Mouse (Mus musculus): ENCODE data around the gene Kcnc2. TPM values are rescaled to one million over a fixed set of nuclear protein-coding genes. Genes with fewer than 3 reads are reported as not detected.

Kcnc2 gene
- polyA plus RNA-seq, 1 experiment from 2014 or later = 1.3 TPM

- WGBS = 51% methylated on average over 2 of the region's 2 CpGs
These were observed 126.3 kb downstream of the Kcnc2 start for GRCm38 (mm10) chr10:112397194-112397593.

DNA sequence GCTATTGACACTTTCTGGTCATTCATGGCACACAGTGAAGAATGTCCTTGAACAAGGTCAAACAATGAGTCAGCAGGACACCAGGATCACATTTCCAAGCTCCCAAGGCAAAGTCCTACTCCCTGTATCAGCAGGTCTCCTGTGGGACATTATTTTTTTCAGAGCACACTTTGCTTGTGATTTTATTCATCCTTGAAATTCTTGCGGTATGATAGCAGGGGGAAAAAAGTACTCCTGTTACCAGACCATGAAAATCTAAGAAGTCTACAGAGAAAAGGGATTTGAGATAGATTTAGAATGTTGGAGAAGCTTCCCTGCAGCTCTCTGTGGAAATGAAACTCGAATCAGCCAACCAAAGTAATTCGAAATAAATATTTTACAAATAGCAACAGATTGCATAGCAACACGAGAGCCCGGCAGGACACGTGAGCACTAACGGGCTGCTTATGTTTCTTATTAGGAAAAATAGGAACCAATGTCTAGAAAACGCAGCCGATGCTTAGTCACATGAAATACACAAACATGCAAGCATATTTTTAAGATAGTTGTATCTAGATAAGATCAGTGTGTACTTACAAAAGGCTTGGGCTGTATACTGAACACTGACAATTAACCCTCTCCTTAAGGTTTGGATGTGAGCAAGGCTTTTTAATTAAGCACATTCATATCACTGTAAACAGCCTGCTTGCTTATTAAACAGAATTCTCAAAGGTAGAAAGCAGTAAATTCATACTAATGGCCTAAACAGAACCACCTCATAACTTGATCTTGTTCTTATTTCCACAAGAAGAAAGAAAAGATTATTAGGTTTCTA lies 129.9 kb downstream of the Kcnc2 start:
- no peak overlapping the region for H3K27ac ChIP-seq (ENCODE audit: poor library complexity, severe bottlenecking)
- no peaks in the 10 kb centered on the region for H3K27me3 ChIP-seq (replicated peaks)
- H3K4me1 ChIP-seq (replicated peaks) = no peaks in the 10 kb centered on the region
- no peak for ATAC-seq (ENCODE audit: insufficient number of reproducible peaks, low FRiP score)
- no peaks in the 10 kb centered on the region for H3K36me3 ChIP-seq
- H3K9me3 ChIP-seq (replicated peaks) = no peaks in the 10 kb centered on the region
- H3K4me2 ChIP-seq = no peak overlapping the region
- no peak overlapping the region for H3K4me3 ChIP-seq
- no peak overlapping the region for H3K9ac ChIP-seq
- 83% methylated on average over 9 of the region's 9 CpGs for WGBS

More at GRCm38 (mm10) chr10:112397194-112397593, 126.3 kb downstream of the Kcnc2 start:
- Histone ChIP-seq H3K4me3 (no peak overlapping the region), H3K27ac (ENCODE audit: poor library complexity, severe bottlenecking) (no peak overlapping the region), H3K36me3 (no peaks in the 10 kb centered on the region), H3K9me3 (replicated peaks) (no peaks in the 10 kb centered on the region), H3K4me2 (no peak overlapping the region), H3K9ac (no peak overlapping the region), H3K27me3 (replicated peaks) (no peaks in the 10 kb centered on the region), H3K4me1 (replicated peaks) (no peaks in the 10 kb centered on the region)
- ATAC-seq (ENCODE audit: insufficient number of reproducible peaks, low FRiP score) = no peak

- Histone ChIP-seq H3K9me3 (replicated peaks) (no peaks in the 10 kb centered on the region), H3K4me3 (no peak overlapping the region), H3K27ac (ENCODE audit: poor library complexity, severe bottlenecking) (no peak overlapping the region), H3K36me3 (no peaks in the 10 kb centered on the region), H3K4me1 (replicated peaks) (no peaks in the 10 kb centered on the region), H3K9ac (no peak overlapping the region), H3K27me3 (replicated peaks) (no peaks in the 10 kb centered on the region), H3K4me2 (no peak overlapping the region)
- no peak for ATAC-seq (ENCODE audit: insufficient number of reproducible peaks, low FRiP score)
- WGBS = 49% methylated on average over 2 of the region's 2 CpGs
These were observed 138.6 kb downstream of the Kcnc2 start for GRCm38 (mm10) chr10:112409525-112409924.

DNA sequence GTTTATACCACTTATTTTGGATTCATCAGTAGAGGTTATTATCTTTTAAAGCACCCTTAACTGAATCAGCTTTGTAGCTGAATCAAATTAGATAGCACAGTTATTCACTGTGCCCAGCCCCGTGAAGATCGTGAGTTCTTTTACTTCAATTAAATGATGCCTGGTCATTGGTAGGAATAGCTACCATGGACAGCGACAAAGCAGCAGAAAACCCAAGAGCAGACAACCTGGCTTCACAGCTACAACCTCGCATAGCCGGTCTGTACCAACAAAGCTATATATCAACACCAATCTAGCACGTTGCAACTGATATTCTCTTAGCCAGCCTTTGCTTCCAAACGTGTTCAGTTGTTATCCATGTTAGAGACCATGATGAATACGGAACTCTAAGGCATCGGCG lies 152.4 kb downstream of the Kcnc2 start:
- H3K27me3 ChIP-seq (replicated peaks) = no peaks in the 10 kb centered on the region
- H3K27ac ChIP-seq (ENCODE audit: poor library complexity, severe bottlenecking) = no peak overlapping the region
- WGBS = 53% methylated on average over 10 of the region's 10 CpGs
- H3K9ac ChIP-seq = no peak overlapping the region
- no peak for ATAC-seq (ENCODE audit: insufficient number of reproducible peaks, low FRiP score)
- H3K9me3 ChIP-seq (replicated peaks) = no peaks in the 10 kb centered on the region
- no peaks in the 10 kb centered on the region for H3K4me1 ChIP-seq (replicated peaks)
- H3K4me2 ChIP-seq = no peak overlapping the region
- H3K36me3 ChIP-seq = no peaks in the 10 kb centered on the region
- no peak overlapping the region for H3K4me3 ChIP-seq

- no peaks in the 10 kb centered on the region for H3K4me1 ChIP-seq (replicated peaks)
- no peak overlapping the region for H3K9ac ChIP-seq
- H3K27me3 ChIP-seq (replicated peaks) = no peaks in the 10 kb centered on the region
- no peak overlapping the region for H3K4me3 ChIP-seq
- no peak overlapping the region for H3K27ac ChIP-seq (ENCODE audit: poor library complexity, severe bottlenecking)
- no peaks in the 10 kb centered on the region for H3K36me3 ChIP-seq
- ATAC-seq (ENCODE audit: insufficient number of reproducible peaks, low FRiP score) = no peak
- H3K4me2 ChIP-seq = no peak overlapping the region
- H3K9me3 ChIP-seq (replicated peaks) = no peaks in the 10 kb centered on the region
- 70% methylated on average over 2 of the region's 2 CpGs for WGBS
These were observed 166.0 kb downstream of the Kcnc2 start for GRCm38 (mm10) chr10:112436950-112437349.

DNA sequence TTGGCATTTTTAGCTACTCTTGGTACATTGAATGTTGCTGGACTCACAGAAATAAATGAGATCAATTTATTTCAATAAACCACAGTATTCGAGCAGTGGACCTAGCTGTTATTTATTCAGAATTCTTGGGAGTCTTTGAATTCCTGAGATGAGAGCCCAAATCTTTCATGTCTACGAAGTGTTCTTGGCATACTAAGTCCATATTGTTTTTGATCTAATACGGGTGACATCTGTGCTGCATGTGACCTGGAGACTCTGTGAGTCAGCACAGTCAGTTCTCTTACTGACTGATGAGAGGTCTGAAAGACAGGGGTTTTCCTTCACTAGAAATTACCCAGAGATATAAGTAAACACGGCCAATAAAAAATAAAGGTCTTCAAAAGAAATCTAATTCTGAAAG lies 173.7 kb downstream of the Kcnc2 start:
- H3K27me3 ChIP-seq (replicated peaks) = no peaks in the 10 kb centered on the region
- no peaks in the 10 kb centered on the region for H3K36me3 ChIP-seq
- no peaks in the 10 kb centered on the region for H3K9me3 ChIP-seq (replicated peaks)
- WGBS = 63% methylated on average over 4 of the region's 4 CpGs
- H3K4me1 ChIP-seq (replicated peaks) = no peaks in the 10 kb centered on the region
- no peak overlapping the region for H3K9ac ChIP-seq
- no peak overlapping the region for H3K27ac ChIP-seq (ENCODE audit: poor library complexity, severe bottlenecking)
- ATAC-seq (ENCODE audit: insufficient number of reproducible peaks, low FRiP score) = no peak
- H3K4me3 ChIP-seq = no peak overlapping the region
- no peak overlapping the region for H3K4me2 ChIP-seq

GRCm38 (mm10) chr10:112450910-112451309 lies 180.0 kb downstream of the Kcnc2 start:
- H3K4me3 ChIP-seq = no peak overlapping the region
- no peak overlapping the region for H3K27ac ChIP-seq (ENCODE audit: poor library complexity, severe bottlenecking)
- no peak overlapping the region for H3K4me2 ChIP-seq
- no peaks in the 10 kb centered on the region for H3K36me3 ChIP-seq
- H3K27me3 ChIP-seq (replicated peaks) = no peaks in the 10 kb centered on the region
- no peak for ATAC-seq (ENCODE audit: insufficient number of reproducible peaks, low FRiP score)
- 61% methylated on average over 5 of the region's 5 CpGs for WGBS
- no peaks in the 10 kb centered on the region for H3K4me1 ChIP-seq (replicated peaks)
- no peak overlapping the region for H3K9ac ChIP-seq
- 0 out of 2 replicates have a peak, but pooled peaks cover 2% of the 10 kb centered on the region for H3K9me3 ChIP-seq (replicated peaks)

DNA sequence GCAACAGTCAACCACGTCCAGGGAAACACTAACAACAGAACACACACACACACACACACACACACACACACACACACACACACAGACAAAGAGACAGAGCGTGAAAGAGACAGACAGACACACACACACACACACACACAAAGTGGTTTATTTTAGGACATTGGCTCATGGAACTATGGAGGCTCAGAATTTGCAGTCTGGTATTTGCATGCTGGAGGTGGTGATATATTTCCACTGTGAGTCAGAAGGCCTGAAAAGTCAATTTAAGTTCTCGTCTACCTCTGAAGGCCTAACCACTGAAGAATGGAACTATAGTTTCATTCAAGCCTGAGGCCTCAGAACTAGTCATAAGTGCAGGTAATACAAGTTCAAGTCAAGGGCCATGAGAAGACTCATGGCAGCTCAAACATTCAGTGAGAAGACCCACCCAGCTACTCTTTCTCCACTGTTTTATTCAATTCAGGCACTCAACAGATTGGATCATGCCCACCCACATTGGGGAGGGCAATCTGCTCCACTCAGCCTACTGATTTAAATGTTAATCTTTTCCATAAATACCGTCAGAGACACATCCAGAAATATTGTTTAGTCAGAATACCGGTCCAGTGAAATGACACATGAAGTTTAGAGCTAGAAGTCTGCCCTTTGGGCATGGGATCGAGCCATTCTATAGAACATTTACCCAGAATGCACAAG lies 197.9 kb downstream of the Kcnc2 start:
- Histone ChIP-seq H3K4me1 (replicated peaks) (no peaks in the 10 kb centered on the region), H3K9me3 (replicated peaks) (no peaks in the 10 kb centered on the region), H3K4me3 (no peak overlapping the region), H3K9ac (no peak overlapping the region), H3K27ac (ENCODE audit: poor library complexity, severe bottlenecking) (no peak overlapping the region), H3K27me3 (replicated peaks) (no peaks in the 10 kb centered on the region), H3K36me3 (no peaks in the 10 kb centered on the region), H3K4me2 (no peak overlapping the region)
- WGBS = 77% methylated on average over 6 of the region's 6 CpGs
- no peak for ATAC-seq (ENCODE audit: insufficient number of reproducible peaks, low FRiP score)

GRCm38 (mm10) chr10:112474122-112474810 lies 203.3 kb downstream of the Kcnc2 start:
- Histone ChIP-seq H3K27ac (ENCODE audit: poor library complexity, severe bottlenecking) (no peak overlapping the region), H3K27me3 (replicated peaks) (no peaks in the 10 kb centered on the region), H3K4me1 (replicated peaks) (no peaks in the 10 kb centered on the region), H3K4me2 (no peak overlapping the region), H3K4me3 (no peak overlapping the region), H3K9ac (no peak overlapping the region), H3K36me3 (no peaks in the 10 kb centered on the region), H3K9me3 (replicated peaks) (no peaks in the 10 kb centered on the region)
- WGBS = 76% methylated on average over 6 of the region's 6 CpGs
- ATAC-seq (ENCODE audit: insufficient number of reproducible peaks, low FRiP score) = no peak

DNA sequence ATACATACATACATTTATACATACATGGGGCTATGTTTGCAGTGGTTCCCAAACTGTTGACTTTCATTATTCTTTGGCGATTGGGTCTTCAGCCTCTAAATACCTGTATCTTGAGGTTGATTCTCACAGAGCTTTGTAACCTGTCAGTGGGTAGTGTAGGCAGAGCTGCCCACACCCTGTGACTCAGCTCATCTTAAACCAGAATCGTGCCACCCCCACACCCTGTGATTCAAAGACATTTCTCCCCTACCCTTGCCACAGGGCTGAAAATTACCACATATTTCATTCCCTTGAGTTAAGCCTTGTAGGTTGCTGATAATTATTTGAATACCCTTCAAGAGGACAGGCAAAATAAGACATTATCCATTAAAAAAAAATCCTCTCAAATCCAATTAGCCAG lies 210.5 kb downstream of the Kcnc2 start:
- ATAC-seq (ENCODE audit: insufficient number of reproducible peaks, low FRiP score) = no peak
- 76% methylated on average over 2 of the region's 2 CpGs for WGBS
- no peaks in the 10 kb centered on the region for H3K27me3 ChIP-seq (replicated peaks)
- H3K4me3 ChIP-seq = no peak overlapping the region
- H3K36me3 ChIP-seq = no peaks in the 10 kb centered on the region
- no peak overlapping the region for H3K27ac ChIP-seq (ENCODE audit: poor library complexity, severe bottlenecking)
- H3K9ac ChIP-seq = no peak overlapping the region
- H3K4me1 ChIP-seq (replicated peaks) = no peaks in the 10 kb centered on the region
- no peak overlapping the region for H3K4me2 ChIP-seq
- H3K9me3 ChIP-seq (replicated peaks) = no peaks in the 10 kb centered on the region

DNA sequence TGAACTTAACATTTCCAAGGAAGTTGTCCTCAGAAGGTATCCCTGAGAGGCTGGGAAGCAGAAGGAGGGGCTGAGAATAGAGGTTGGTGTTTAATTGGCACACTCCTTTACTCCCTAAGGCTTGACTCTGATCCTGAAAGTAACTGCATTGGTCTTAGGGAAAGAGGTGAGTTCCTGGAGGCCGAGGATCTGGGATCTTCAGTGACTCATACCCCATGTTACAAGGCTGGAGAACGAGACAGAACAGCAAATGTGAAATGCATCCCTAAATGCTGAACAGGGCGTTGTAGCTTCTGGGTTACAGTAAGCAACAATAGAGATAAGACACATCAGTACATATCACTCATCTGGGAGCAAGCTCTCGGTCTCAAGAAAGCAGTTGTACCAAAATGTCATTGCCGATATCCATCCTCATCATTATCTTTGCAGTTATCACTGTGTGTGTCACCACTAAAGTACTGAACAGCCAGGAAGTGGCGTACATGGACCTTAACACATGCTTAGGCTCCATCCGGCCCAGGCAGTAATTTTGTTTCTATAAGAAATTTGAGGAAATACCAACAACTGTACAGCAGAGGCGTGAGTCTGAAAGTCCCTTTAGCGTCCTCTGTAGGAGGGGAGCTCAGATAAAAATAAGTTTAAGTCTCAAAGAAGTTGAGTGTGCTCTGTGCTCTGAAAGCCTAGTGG lies 211.1 kb downstream of the Kcnc2 start:
- WGBS = 52% methylated on average over 9 of the region's 9 CpGs
- no peaks in the 10 kb centered on the region for H3K36me3 ChIP-seq
- H3K27ac ChIP-seq (ENCODE audit: poor library complexity, severe bottlenecking) = no peak overlapping the region
- no peak for ATAC-seq (ENCODE audit: insufficient number of reproducible peaks, low FRiP score)
- H3K27me3 ChIP-seq (replicated peaks) = no peaks in the 10 kb centered on the region
- no peaks in the 10 kb centered on the region for H3K4me1 ChIP-seq (replicated peaks)
- H3K9me3 ChIP-seq (replicated peaks) = no peaks in the 10 kb centered on the region
- H3K4me3 ChIP-seq = no peak overlapping the region
- no peak overlapping the region for H3K4me2 ChIP-seq
- H3K9ac ChIP-seq = no peak overlapping the region
